Mouse (Mus musculus): Measurements from ENCODE around the gene Grid1. TPM values are rescaled to one million over a fixed set of nuclear protein-coding genes. Genes with fewer than 3 reads are reported as not detected.

Gene Grid1
- polyA plus RNA-seq, 1 experiment from 2014 or later: 0.29 TPM

GRCm38 (mm10) chr14:35502324-35502723 lies 682.4 kb downstream of the Grid1 start:
- TF ChIP-seq CTCF (IDR thresholded peaks at IDR 0.05) (no peak), EP300 (IDR thresholded peaks at IDR 0.05) (no peak)
- no peak for DNase-seq (ENCODE audit: low spot score)
- H3K27me3 ChIP-seq (replicated peaks; ENCODE audit: insufficient read depth, low read length): no peaks in the 10 kb centered on the region

DNA sequence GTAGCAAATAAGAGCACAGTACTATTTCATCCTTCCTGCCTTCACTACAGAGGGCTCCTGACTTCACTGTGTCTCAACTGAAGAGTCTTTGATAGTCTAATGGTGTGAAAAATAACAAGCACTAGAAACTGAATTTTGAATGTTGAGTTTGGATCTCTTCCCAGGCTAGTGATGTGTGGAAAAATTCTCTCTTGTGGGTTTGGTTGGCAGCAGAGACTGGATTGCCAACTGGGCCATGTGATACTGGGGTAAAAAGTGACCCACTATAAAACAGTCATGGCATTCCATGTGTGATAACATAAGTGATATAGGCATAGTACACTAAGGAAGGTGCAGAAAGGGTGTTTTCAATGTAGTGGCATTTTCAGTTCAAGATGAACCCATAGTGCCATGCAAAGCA lies 699.5 kb downstream of the Grid1 start:
- Histone ChIP-seq H3K4me1 (ENCODE audit: insufficient read depth, low read depth, low read length) (no peaks in the 10 kb centered on the region), H3K27ac (ENCODE audit: low read length) (no peak overlapping the region), H3K9me3 (ENCODE audit: low read length) (no peaks in the 10 kb centered on the region), H3K27me3 (replicated peaks; ENCODE audit: insufficient read depth, low read length) (no peaks in the 10 kb centered on the region), H3K36me3 (ENCODE audit: insufficient read depth, low read length) (no peaks in the 10 kb centered on the region), H3K4me2 (replicated peaks; ENCODE audit: low read depth, low read length) (no peak overlapping the region), H3K4me3 (ENCODE audit: low read depth, low read length) (no peak overlapping the region), H3K9ac (replicated peaks; ENCODE audit: low read depth) (no peak overlapping the region)
- no peak for ATAC-seq
- TF ChIP-seq CTCF (IDR thresholded peaks at IDR 0.05) (no peak), EP300 (IDR thresholded peaks at IDR 0.05) (no peak)
- DNase-seq (ENCODE audit: low spot score): no peak

More at GRCm38 (mm10) chr14:35502324-35502723, 682.4 kb downstream of the Grid1 start:
- no peak overlapping the region for H3K27ac ChIP-seq (ENCODE audit: low read length)
- no peaks in the 10 kb centered on the region for H3K36me3 ChIP-seq (ENCODE audit: insufficient read depth, low read length)
- WGBS: 36% methylated on average over 4 of the region's 5 CpGs
- no peak overlapping the region for H3K9ac ChIP-seq (replicated peaks; ENCODE audit: low read depth)
- H3K4me3 ChIP-seq (ENCODE audit: low read depth, low read length): no peak overlapping the region
- no peak for ATAC-seq
- H3K9me3 ChIP-seq (ENCODE audit: low read length): no peaks in the 10 kb centered on the region
- no peaks in the 10 kb centered on the region for H3K4me1 ChIP-seq (ENCODE audit: insufficient read depth, low read depth, low read length)
- no peak overlapping the region for H3K4me2 ChIP-seq (replicated peaks; ENCODE audit: low read depth, low read length)

DNA sequence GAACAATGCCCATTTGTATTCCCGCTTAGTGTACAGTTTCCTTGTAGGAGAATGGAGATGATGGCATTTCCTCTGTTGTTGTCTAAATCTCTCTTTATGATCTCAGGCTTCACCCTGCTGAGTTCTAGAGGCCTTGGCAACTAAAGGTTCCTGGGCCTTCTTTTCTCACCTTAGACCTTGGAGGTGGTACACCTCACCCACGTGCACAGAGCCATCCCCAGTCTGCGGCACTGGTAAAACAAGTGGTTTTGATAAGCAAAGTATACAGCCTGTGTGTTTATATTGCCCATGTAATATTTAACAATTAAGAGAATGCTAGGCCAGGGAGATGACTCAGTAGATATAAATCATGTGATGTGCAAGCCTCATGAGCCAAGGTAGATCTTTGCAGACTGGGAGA lies 718.9 kb downstream of the Grid1 start:
- DNase-seq (ENCODE audit: low spot score) (no peak), ATAC-seq (no peak)
- H3K27ac ChIP-seq (ENCODE audit: low read length): no peak overlapping the region
- WGBS: 40% methylated on average over 3 of the region's 3 CpGs
- H3K4me1 ChIP-seq (ENCODE audit: insufficient read depth, low read depth, low read length): no peaks in the 10 kb centered on the region
- no peak overlapping the region for H3K9ac ChIP-seq (replicated peaks; ENCODE audit: low read depth)
- no peaks in the 10 kb centered on the region for H3K9me3 ChIP-seq (ENCODE audit: low read length)
- H3K4me2 ChIP-seq (replicated peaks; ENCODE audit: low read depth, low read length): no peak overlapping the region
- H3K4me3 ChIP-seq (ENCODE audit: low read depth, low read length): no peak overlapping the region
- no peaks in the 10 kb centered on the region for H3K36me3 ChIP-seq (ENCODE audit: insufficient read depth, low read length)
- TF ChIP-seq CTCF (IDR thresholded peaks at IDR 0.05) (no peak), EP300 (IDR thresholded peaks at IDR 0.05) (no peak)
- no peaks in the 10 kb centered on the region for H3K27me3 ChIP-seq (replicated peaks; ENCODE audit: insufficient read depth, low read length)

GRCm38 (mm10) chr14:35541254-35541991 lies 721.5 kb downstream of the Grid1 start:
- no peaks in the 10 kb centered on the region for H3K36me3 ChIP-seq (ENCODE audit: insufficient read depth, low read length)
- no peak for DNase-seq (ENCODE audit: low spot score)

DNA sequence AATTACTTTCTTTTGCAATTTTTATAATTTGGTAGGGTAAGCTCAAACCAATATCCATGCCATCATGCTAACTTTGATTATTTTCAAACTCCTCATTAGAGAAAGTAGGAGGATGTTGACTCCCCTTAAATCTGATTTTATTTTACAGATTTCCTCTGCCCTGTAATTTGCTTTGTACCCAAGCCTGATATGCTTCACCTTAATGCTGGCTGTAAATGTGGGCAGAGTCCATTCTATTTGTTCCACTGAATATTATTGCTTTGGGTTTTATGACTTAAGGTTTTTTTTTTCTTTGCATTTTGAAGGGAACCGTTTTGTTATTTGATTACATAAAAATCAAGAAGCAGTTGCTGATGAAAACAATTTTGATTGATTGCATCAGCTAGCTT lies 722.1 kb downstream of the Grid1 start:
- DNase-seq (ENCODE audit: low spot score): no peak
- no peak overlapping the region for H3K27ac ChIP-seq (ENCODE audit: low read length)
- no peak for TF ChIP-seq EP300 (IDR thresholded peaks at IDR 0.05)
- TF ChIP-seq CTCF (IDR thresholded peaks at IDR 0.05): no peak
- H3K4me2 ChIP-seq (replicated peaks; ENCODE audit: low read depth, low read length): no peak overlapping the region
- no peak overlapping the region for H3K9ac ChIP-seq (replicated peaks; ENCODE audit: low read depth)
- no peak overlapping the region for H3K4me3 ChIP-seq (ENCODE audit: low read depth, low read length)
- H3K4me1 ChIP-seq (ENCODE audit: insufficient read depth, low read depth, low read length): no peaks in the 10 kb centered on the region
- WGBS: 69% methylated on average over 1 of the region's 1 CpGs
- H3K36me3 ChIP-seq (ENCODE audit: insufficient read depth, low read length): no peaks in the 10 kb centered on the region
- ATAC-seq: no peak
- H3K9me3 ChIP-seq (ENCODE audit: low read length): no peaks in the 10 kb centered on the region
- no peaks in the 10 kb centered on the region for H3K27me3 ChIP-seq (replicated peaks; ENCODE audit: insufficient read depth, low read length)

More at GRCm38 (mm10) chr14:35541254-35541991, 721.5 kb downstream of the Grid1 start:
- 67% methylated on average over 4 of the region's 4 CpGs for WGBS
- Histone ChIP-seq H3K4me3 (ENCODE audit: low read depth, low read length) (no peak overlapping the region), H3K9me3 (ENCODE audit: low read length) (no peaks in the 10 kb centered on the region), H3K27ac (ENCODE audit: low read length) (no peak overlapping the region), H3K4me2 (replicated peaks; ENCODE audit: low read depth, low read length) (no peak overlapping the region), H3K4me1 (ENCODE audit: insufficient read depth, low read depth, low read length) (no peaks in the 10 kb centered on the region), H3K9ac (replicated peaks; ENCODE audit: low read depth) (no peak overlapping the region), H3K27me3 (replicated peaks; ENCODE audit: insufficient read depth, low read length) (no peaks in the 10 kb centered on the region)
- no peak for ATAC-seq
- no peak for TF ChIP-seq CTCF (IDR thresholded peaks at IDR 0.05)
- TF ChIP-seq EP300 (IDR thresholded peaks at IDR 0.05): no peak

DNA sequence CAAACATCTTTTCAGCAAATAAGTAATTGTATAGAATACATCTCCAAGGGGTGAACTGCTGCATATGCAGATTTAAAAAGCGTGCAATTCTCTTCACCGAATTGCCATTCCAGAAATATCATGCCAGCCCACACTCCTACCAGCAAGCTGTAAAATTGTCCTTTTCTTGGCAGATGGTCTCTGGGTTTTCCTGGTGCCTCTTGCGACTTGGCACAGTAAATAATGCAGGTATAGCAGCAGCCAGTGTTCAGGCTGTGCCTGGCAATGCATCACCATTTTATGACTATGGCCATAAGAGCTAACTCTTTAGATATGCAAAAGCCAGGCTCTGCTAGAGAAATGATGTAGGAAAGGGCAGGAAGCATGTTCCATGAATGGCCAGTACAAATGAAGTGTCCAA lies 734.4 kb downstream of the Grid1 start:
- ATAC-seq: no peak
- no peak overlapping the region for H3K4me3 ChIP-seq (ENCODE audit: low read depth, low read length)
- TF ChIP-seq CTCF (IDR thresholded peaks at IDR 0.05) (no peak), EP300 (IDR thresholded peaks at IDR 0.05) (no peak)
- H3K27me3 ChIP-seq (replicated peaks; ENCODE audit: insufficient read depth, low read length): no peaks in the 10 kb centered on the region
- no peaks in the 10 kb centered on the region for H3K9me3 ChIP-seq (ENCODE audit: low read length)
- no peaks in the 10 kb centered on the region for H3K36me3 ChIP-seq (ENCODE audit: insufficient read depth, low read length)
- H3K4me1 ChIP-seq (ENCODE audit: insufficient read depth, low read depth, low read length): no peaks in the 10 kb centered on the region
- no peak overlapping the region for H3K9ac ChIP-seq (replicated peaks; ENCODE audit: low read depth)
- no peak for DNase-seq (ENCODE audit: low spot score)
- 74% methylated on average over 3 of the region's 3 CpGs for WGBS
- no peak overlapping the region for H3K4me2 ChIP-seq (replicated peaks; ENCODE audit: low read depth, low read length)
- no peak overlapping the region for H3K27ac ChIP-seq (ENCODE audit: low read length)

All from lung, postnatal 0 days (tissue).